ENCODE assay signal across 10 mouse cellular contexts in genomic region chr11:101891451-101891850, GRCm38 (mm10). TPM values are rescaled to one million over a fixed set of nuclear protein-coding genes. Genes with fewer than 3 reads are reported as not detected.
DNase-seq lines count a peak whose midpoint lies in the region; ATAC-seq and TF ChIP-seq lines count a peak whose summit lies in the region.
"Had no signal": no experiment of that assay in that cellular context is flagged by ENCODE, and none has a peak within 500 bp of the region (broad histone marks: within the 10 kb centered on the region; RNA-seq: fewer than 3 reads in every experiment).

No protein-coding gene starts in this region.

- no peak overlapping the region for H3K4me3 ChIP-seq in forebrain, embryonic 15.5 days
- no peak overlapping the region for H3K4me3 ChIP-seq in forebrain, embryonic 10.5 days
- no peak overlapping the region for H3K4me3 ChIP-seq in midbrain, embryonic 13.5 days (replicated peaks)
- no peak overlapping the region for H3K4me3 ChIP-seq in midbrain, embryonic 10.5 days
- no peak overlapping the region for H3K4me3 ChIP-seq in heart, embryonic 11.5 days (ENCODE audit: low read depth, low read length)
- H3K4me3 ChIP-seq in limb, embryonic 14.5 days (replicated peaks; ENCODE audit: low read length) = peak overlapping the region; percentile 8; the same call in 1 of the 2 replicates

- ATAC-seq in forebrain, embryonic 15.5 days (replicated peaks) = no peak
- no peak for ATAC-seq in midbrain, embryonic 13.5 days
- ATAC-seq in heart, embryonic 11.5 days (replicated peaks; ENCODE audit: insufficient number of reproducible peaks, low FRiP score, low TSS enrichment) = no peak
- peak; percentile 34; the same call in 1 of the 2 replicates for ATAC-seq in limb, embryonic 14.5 days (ENCODE audit: low FRiP score, low read depth)

- H3K4me2 ChIP-seq in forebrain, embryonic 15.5 days (replicated peaks) = 0 out of 2 replicates have a peak overlapping the region, but pooled peaks have one; percentile 4
- peak overlapping the region; percentile 18 for H3K4me2 ChIP-seq in midbrain, embryonic 13.5 days (replicated peaks)
- H3K4me2 ChIP-seq in heart, embryonic 11.5 days = peak overlapping the region; percentile 52
- peak overlapping the region; percentile 41 for H3K4me2 ChIP-seq in limb, embryonic 14.5 days (replicated peaks; ENCODE audit: low read depth, low read length, severe bottlenecking)

- H3K4me1 ChIP-seq in forebrain, embryonic 15.5 days = peaks cover 20% of the 10 kb centered on the region
- peaks cover 42% of the 10 kb centered on the region for H3K4me1 ChIP-seq in forebrain, embryonic 10.5 days
- peaks cover 32% of the 10 kb centered on the region for H3K4me1 ChIP-seq in midbrain, embryonic 13.5 days (replicated peaks)
- peaks cover 27% of the 10 kb centered on the region for H3K4me1 ChIP-seq in midbrain, embryonic 10.5 days
- H3K4me1 ChIP-seq in heart, embryonic 11.5 days (ENCODE audit: control insufficient read depth, insufficient read depth, low read length) = peaks cover 23% of the 10 kb centered on the region
- peaks cover 50% of the 10 kb centered on the region for H3K4me1 ChIP-seq in limb, embryonic 14.5 days (ENCODE audit: control insufficient read depth, insufficient read depth, low read length)

- 0 out of 2 replicates have a peak, but pooled peaks cover 4% of the 10 kb centered on the region for H3K27me3 ChIP-seq in forebrain, embryonic 15.5 days
- H3K27me3 ChIP-seq in forebrain, embryonic 10.5 days (ENCODE audit: poor library complexity, severe bottlenecking) = peaks cover 85% of the 10 kb centered on the region
- peaks cover 18% of the 10 kb centered on the region for H3K27me3 ChIP-seq in midbrain, embryonic 13.5 days
- H3K27me3 ChIP-seq in midbrain, embryonic 10.5 days (ENCODE audit: low read depth, poor library complexity, severe bottlenecking) = peaks cover 76% of the 10 kb centered on the region
- H3K27me3 ChIP-seq in heart, embryonic 11.5 days (ENCODE audit: control insufficient read depth, insufficient read depth, low read length) = peaks cover 9% of the 10 kb centered on the region; the same call in 1 of the 2 replicates
- 0 out of 2 replicates have a peak, but pooled peaks cover 4% of the 10 kb centered on the region for H3K27me3 ChIP-seq in limb, embryonic 14.5 days (ENCODE audit: control insufficient read depth, insufficient read depth, low read length)

- TF ChIP-seq POLR2A in limb, embryonic 14.5 days (IDR thresholded peaks at IDR 0.05; ENCODE audit: borderline replicate concordance, extremely low read depth, insufficient read depth, insufficient read length) = no peak

- no peaks in the 10 kb centered on the region for H3K9me3 ChIP-seq in forebrain, embryonic 15.5 days
- no peaks in the 10 kb centered on the region for H3K9me3 ChIP-seq in forebrain, embryonic 10.5 days
- no peaks in the 10 kb centered on the region for H3K9me3 ChIP-seq in midbrain, embryonic 13.5 days
- no peaks in the 10 kb centered on the region for H3K9me3 ChIP-seq in midbrain, embryonic 10.5 days (replicated peaks)
- no peaks in the 10 kb centered on the region for H3K9me3 ChIP-seq in heart, embryonic 11.5 days (replicated peaks; ENCODE audit: control insufficient read depth, low read length)
- H3K9me3 ChIP-seq in limb, embryonic 14.5 days (ENCODE audit: control insufficient read depth, low read length) = no peaks in the 10 kb centered on the region

- no peak overlapping the region for H3K9ac ChIP-seq in forebrain, embryonic 15.5 days (replicated peaks)
- H3K9ac ChIP-seq in midbrain, embryonic 13.5 days (replicated peaks) = no peak overlapping the region
- H3K9ac ChIP-seq in heart, embryonic 11.5 days (ENCODE audit: low read depth, low read length) = 0 out of 2 replicates have a peak overlapping the region, but pooled peaks have one; percentile 17
- no peak overlapping the region for H3K9ac ChIP-seq in limb, embryonic 14.5 days (ENCODE audit: low read depth, low read length, severe bottlenecking)

- no peak for DNase-seq in forebrain, embryonic 10.5 days (ENCODE audit: extremely low spot score, low spot score)
- no peak for DNase-seq in midbrain, embryonic 10.5 days (ENCODE audit: low spot score)
- no peak for DNase-seq in limb, embryonic 14.5 days (ENCODE audit: low spot score)
- DNase-seq in yolk sac, embryonic 10.5 days (ENCODE audit: low spot score) = no peak
- DNase-seq in frontal cortex, postnatal 25 days (ENCODE audit: low spot score in 2 of 2) = no peak
- DNase-seq: thymus, postnatal 36 days had no signal

- H3K36me3 ChIP-seq in forebrain, embryonic 15.5 days = no peaks in the 10 kb centered on the region
- no peaks in the 10 kb centered on the region for H3K36me3 ChIP-seq in forebrain, embryonic 10.5 days (replicated peaks)
- no peaks in the 10 kb centered on the region for H3K36me3 ChIP-seq in midbrain, embryonic 13.5 days
- no peaks in the 10 kb centered on the region for H3K36me3 ChIP-seq in midbrain, embryonic 10.5 days
- no peaks in the 10 kb centered on the region for H3K36me3 ChIP-seq in heart, embryonic 11.5 days (ENCODE audit: control insufficient read depth, insufficient read depth, low read length)
- H3K36me3 ChIP-seq in limb, embryonic 14.5 days (ENCODE audit: control insufficient read depth, insufficient read depth, low read length) = no peaks in the 10 kb centered on the region

- WGBS in forebrain, embryonic 15.5 days = 11% methylated on average over 11 of the region's 11 CpGs
- WGBS in forebrain, embryonic 10.5 days = 42% methylated on average over 11 of the region's 11 CpGs
- WGBS in midbrain, embryonic 13.5 days = 23% methylated on average over 11 of the region's 11 CpGs
- 39% methylated on average over 11 of the region's 11 CpGs for WGBS in midbrain, embryonic 10.5 days
- 17% methylated on average over 11 of the region's 11 CpGs for WGBS in heart, embryonic 11.5 days (ENCODE audit: insufficient replicate concordance)
- 4% methylated on average over 11 of the region's 11 CpGs for WGBS in limb, embryonic 14.5 days

- no peak overlapping the region for H3K27ac ChIP-seq in forebrain, embryonic 15.5 days (replicated peaks)
- H3K27ac ChIP-seq in forebrain, embryonic 10.5 days = no peak overlapping the region
- no peak overlapping the region for H3K27ac ChIP-seq in midbrain, embryonic 13.5 days
- H3K27ac ChIP-seq in midbrain, embryonic 10.5 days (replicated peaks) = no peak overlapping the region
- H3K27ac ChIP-seq in heart, embryonic 11.5 days (ENCODE audit: low read depth, low read length) = no peak overlapping the region
- H3K27ac ChIP-seq in limb, embryonic 14.5 days (replicated peaks; ENCODE audit: low read depth, low read length) = no peak overlapping the region

RNA-seq across cellular contexts. Expression of gene Meox1, which starts 2.7 kb away (rescaled TPM):
- polyA plus RNA-seq in forebrain, embryonic 15.5 days (2015; fragmentation: Nextera tagmentation; extraction: Ambion mirVana) = 0.51 and 0.59 TPM in 2 replicates
- 0.86 and 0.97 TPM in 2 replicates for polyA plus RNA-seq in forebrain, embryonic 10.5 days (2016; fragmentation: Nextera tagmentation; extraction: Ambion mirVana)
- polyA plus RNA-seq in midbrain, embryonic 13.5 days (2015; fragmentation: Nextera tagmentation; extraction: Ambion mirVana) = 0.12 and 0.13 TPM in 2 replicates
- 0.11 and 0.30 TPM in 2 replicates for polyA plus RNA-seq in midbrain, embryonic 10.5 days (2016; fragmentation: Nextera tagmentation; extraction: Ambion mirVana)
- polyA plus RNA-seq in heart, embryonic 11.5 days (2014; fragmentation: Nextera tagmentation; extraction: Ambion mirVana) = 13.2 and 14.5 TPM in 2 replicates
- 20.0 and 20.8 TPM in 2 replicates for polyA plus RNA-seq in limb, embryonic 14.5 days (2012; rRNA removed)
- polyA plus RNA-seq in limb, embryonic 14.5 days (2014; fragmentation: Nextera tagmentation; extraction: Ambion mirVana) = 14.0 and 15.2 TPM in 2 replicates
- polyA plus RNA-seq: liver, adult 2 months had no signal
